Mouse (Mus musculus): ENCODE measurements around the gene Slc25a35. TPM values are rescaled to one million over a fixed set of nuclear protein-coding genes. Genes with fewer than 3 reads are reported as not detected.

Gene Slc25a35
- total and polyA plus RNA-seq, 3 experiments: 4.2 to 21.6 (median 5.3) TPM

DNA sequence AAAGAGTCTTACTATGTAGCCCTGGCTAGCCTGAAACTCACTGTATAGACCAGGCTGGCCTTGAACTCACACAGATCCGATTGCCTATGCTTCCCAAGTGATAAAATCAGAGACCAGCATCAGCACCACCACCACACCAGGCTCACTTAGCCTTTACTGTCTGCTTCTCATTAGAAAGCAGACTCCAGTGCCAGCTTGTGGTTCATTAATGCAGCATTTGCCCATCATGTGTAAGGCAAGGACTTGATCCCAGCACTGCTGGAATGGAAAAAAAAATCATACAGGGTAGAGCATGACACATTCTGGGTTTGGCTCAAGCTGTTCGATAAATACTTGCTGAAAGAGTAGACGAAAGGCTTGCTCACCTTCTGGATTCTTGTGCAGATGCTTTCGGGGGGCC lies 21.9 kb upstream of the Slc25a35 start:
- H3K79me2 ChIP-seq (replicated peaks; ENCODE audit: control insufficient read depth, insufficient read depth, low read length): no peaks in the 10 kb centered on the region
- H3K27ac ChIP-seq: no peak overlapping the region
- H3K9ac ChIP-seq (ENCODE audit: low read depth, low read length): no peak overlapping the region
- no peaks in the 10 kb centered on the region; the same call in 1 of the 2 replicates for H3K27me3 ChIP-seq (ENCODE audit: control insufficient read depth, insufficient read depth, low read length)
- 86% methylated on average over 4 of the region's 4 CpGs for WGBS
- TF ChIP-seq CTCF (IDR thresholded peaks at IDR 0.05) (no peak), EP300 (IDR thresholded peaks at IDR 0.05; ENCODE audit: insufficient read depth, low read depth, low read length) (no peak)
- H3K4me1 ChIP-seq (ENCODE audit: control insufficient read depth, insufficient read depth, low read length): no peaks in the 10 kb centered on the region; the same call in 1 of the 2 replicates
- H3K36me3 ChIP-seq (ENCODE audit: control insufficient read depth, insufficient read depth, low read length): no peaks in the 10 kb centered on the region; the same call in 1 of the 2 replicates
- DNase-seq: no peak
- intact Hi-C loops (cut with DNase I): no loop called here
- H3K4me3 ChIP-seq: no peak overlapping the region

DNA sequence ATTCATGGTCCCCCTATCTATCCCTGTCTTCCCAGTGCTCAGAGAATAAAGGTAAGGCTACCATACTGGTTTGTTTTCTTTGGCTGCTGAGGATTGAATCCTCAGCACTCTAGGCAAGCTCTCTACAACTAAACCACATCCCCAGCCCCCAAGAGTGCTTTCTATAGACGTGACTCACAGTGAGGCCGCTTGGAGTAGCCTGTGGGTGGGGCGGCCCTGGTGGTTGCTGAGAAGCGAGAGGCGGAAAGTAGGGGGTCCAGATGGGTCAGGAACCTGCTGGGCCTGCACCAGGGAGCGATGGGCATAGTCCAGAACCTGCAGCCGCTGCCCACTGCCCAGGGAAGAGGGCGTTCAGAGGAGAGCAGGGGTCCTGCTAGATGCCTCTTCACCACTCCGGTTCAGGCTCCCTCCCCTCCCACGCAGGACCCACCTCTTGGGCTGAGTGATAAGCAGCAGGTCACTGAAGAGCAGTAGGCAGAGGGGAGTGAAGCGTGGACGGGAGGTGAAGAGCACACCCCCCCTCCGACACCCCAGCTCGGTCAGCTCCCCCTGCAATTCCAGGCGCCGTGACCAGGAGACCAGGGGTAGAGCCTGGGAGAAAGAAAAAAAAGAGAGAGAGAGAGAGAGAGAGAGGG lies 21.0 kb upstream of the Slc25a35 start:
- peaks cover under 1% of the 10 kb centered on the region for H3K4me1 ChIP-seq (ENCODE audit: control insufficient read depth, insufficient read depth, low read length)
- intact Hi-C loops (cut with DNase I): no loop called here
- TF ChIP-seq EP300 (IDR thresholded peaks at IDR 0.05; ENCODE audit: insufficient read depth, low read depth, low read length): no peak
- TF ChIP-seq CTCF (IDR thresholded peaks at IDR 0.05): no peak
- no peak for TF ChIP-seq POLR2A (IDR thresholded peaks at IDR 0.05; ENCODE audit: insufficient read depth, low read depth, low read length)
- H3K9ac ChIP-seq (ENCODE audit: low read depth, low read length): no peak overlapping the region
- H3K79me2 ChIP-seq (replicated peaks; ENCODE audit: control insufficient read depth, insufficient read depth, low read length): no peaks in the 10 kb centered on the region
- peaks cover 1% of the 10 kb centered on the region; the same call in 1 of the 2 replicates for H3K36me3 ChIP-seq (ENCODE audit: control insufficient read depth, insufficient read depth, low read length)
- no peak overlapping the region for H3K4me3 ChIP-seq
- WGBS: 49% methylated on average over 16 of the region's 16 CpGs
- H3K27me3 ChIP-seq (ENCODE audit: control insufficient read depth, insufficient read depth, low read length): no peaks in the 10 kb centered on the region; the same call in 1 of the 2 replicates
- no peak for DNase-seq
- no peak overlapping the region for H3K27ac ChIP-seq

DNA sequence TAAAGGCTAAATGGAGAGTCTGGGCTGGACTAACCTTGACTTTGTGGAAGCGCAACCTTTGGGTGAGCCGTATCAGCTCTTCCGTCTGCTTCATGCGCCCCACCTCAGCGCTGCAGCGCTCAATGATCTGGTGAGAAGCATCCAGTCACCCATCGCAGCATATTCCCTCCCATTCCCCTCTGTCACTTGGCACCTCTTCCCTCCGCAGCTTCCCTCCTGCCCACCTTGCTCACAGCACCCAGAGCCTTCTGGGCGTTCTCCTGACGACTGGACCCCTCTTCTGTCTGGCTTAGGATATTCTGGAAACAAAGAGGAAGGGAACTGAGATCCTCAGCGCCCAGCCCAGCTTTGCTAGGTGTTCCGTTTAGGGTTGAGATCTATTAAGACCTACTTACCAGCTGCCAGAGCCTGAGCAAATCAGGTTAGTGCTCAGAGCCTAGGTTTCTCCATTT lies 20.4 kb upstream of the Slc25a35 start:
- no peaks in the 10 kb centered on the region for H3K79me2 ChIP-seq (replicated peaks; ENCODE audit: control insufficient read depth, insufficient read depth, low read length)
- peaks cover 4% of the 10 kb centered on the region for H3K36me3 ChIP-seq (ENCODE audit: control insufficient read depth, insufficient read depth, low read length)
- H3K4me3 ChIP-seq: no peak overlapping the region
- H3K9ac ChIP-seq (ENCODE audit: low read depth, low read length): no peak overlapping the region
- DNase-seq: no peak
- TF ChIP-seq EP300 (IDR thresholded peaks at IDR 0.05; ENCODE audit: insufficient read depth, low read depth, low read length) (no peak), CTCF (IDR thresholded peaks at IDR 0.05) (no peak), POLR2A (IDR thresholded peaks at IDR 0.05; ENCODE audit: insufficient read depth, low read depth, low read length) (no peak)
- 39% methylated on average over 12 of the region's 12 CpGs for WGBS
- no peaks in the 10 kb centered on the region; the same call in 1 of the 2 replicates for H3K27me3 ChIP-seq (ENCODE audit: control insufficient read depth, insufficient read depth, low read length)
- H3K4me1 ChIP-seq (ENCODE audit: control insufficient read depth, insufficient read depth, low read length): peaks cover 3% of the 10 kb centered on the region
- no peak overlapping the region for H3K27ac ChIP-seq
- intact Hi-C loops (cut with DNase I): no loop called here

DNA sequence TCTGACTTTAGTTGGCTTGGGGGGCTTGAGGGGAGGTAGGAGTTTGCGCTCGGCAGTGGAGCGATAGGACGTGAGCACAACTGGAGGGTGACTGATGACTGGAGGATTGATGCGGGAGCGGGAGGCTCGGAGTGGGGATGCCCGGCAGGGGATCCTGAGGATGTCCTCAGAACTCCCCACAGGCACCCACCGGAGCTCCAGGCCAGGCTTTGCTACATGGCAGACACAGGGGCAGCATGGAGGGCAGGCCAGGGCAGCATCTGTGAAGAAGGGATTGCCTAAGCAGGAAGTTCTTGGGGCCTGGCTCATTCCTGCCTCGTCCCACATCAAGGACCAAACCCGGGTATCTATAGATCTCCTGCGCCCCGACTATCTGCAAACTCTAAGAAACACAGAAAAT lies 14.0 kb upstream of the Slc25a35 start:
- 20% methylated on average over 13 of the region's 13 CpGs for WGBS

DNA sequence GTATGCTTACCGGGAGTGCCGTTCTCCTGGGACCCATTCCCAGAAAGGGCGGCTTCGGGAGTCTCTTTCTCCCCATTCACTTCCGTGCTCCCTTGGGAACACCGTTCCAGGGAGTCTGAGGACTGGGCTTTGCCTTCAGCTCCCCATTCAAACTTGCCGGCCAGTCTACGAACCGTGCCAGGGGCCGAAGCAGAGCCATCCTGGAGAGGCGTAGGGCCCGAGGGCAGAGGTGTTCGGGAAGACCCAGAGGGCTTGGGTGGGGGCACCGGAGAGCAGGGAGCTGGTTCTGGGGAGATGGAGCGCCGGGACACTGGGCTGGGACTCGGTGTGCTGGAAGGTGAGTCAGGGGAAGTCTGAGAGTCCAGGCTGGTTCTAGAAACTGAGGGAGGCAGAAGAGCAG lies 13.5 kb upstream of the Slc25a35 start:
- Histone ChIP-seq H3K27me3 (ENCODE audit: control insufficient read depth, insufficient read depth, low read length) (no peaks in the 10 kb centered on the region; the same call in 1 of the 2 replicates), H3K9ac (ENCODE audit: low read depth, low read length) (peak overlapping the region; percentile 67), H3K27ac (peak overlapping the region; percentile 52), H3K79me2 (replicated peaks; ENCODE audit: control insufficient read depth, insufficient read depth, low read length) (no peaks in the 10 kb centered on the region), H3K4me3 (peak overlapping the region; percentile 50), H3K36me3 (ENCODE audit: control insufficient read depth, insufficient read depth, low read length) (peaks cover 7% of the 10 kb centered on the region), H3K4me1 (ENCODE audit: control insufficient read depth, insufficient read depth, low read length) (peaks cover 7% of the 10 kb centered on the region)
- WGBS: 2% methylated on average over 17 of the region's 17 CpGs
- intact Hi-C loops (cut with DNase I): no loop called here
- no peak for DNase-seq
- TF ChIP-seq POLR2A (IDR thresholded peaks at IDR 0.05; ENCODE audit: insufficient read depth, low read depth, low read length) (no peak), CTCF (IDR thresholded peaks at IDR 0.05) (no peak)

More for the DNA sequence above, 14.0 kb upstream of the Slc25a35 start:
- Histone ChIP-seq H3K4me3 (peak overlapping the region; percentile 50), H3K36me3 (ENCODE audit: control insufficient read depth, insufficient read depth, low read length) (peaks cover 7% of the 10 kb centered on the region), H3K27me3 (ENCODE audit: control insufficient read depth, insufficient read depth, low read length) (no peaks in the 10 kb centered on the region; the same call in 1 of the 2 replicates), H3K4me1 (ENCODE audit: control insufficient read depth, insufficient read depth, low read length) (peaks cover 7% of the 10 kb centered on the region), H3K79me2 (replicated peaks; ENCODE audit: control insufficient read depth, insufficient read depth, low read length) (no peaks in the 10 kb centered on the region), H3K27ac (peak overlapping the region; percentile 52), H3K9ac (ENCODE audit: low read depth, low read length) (peak overlapping the region; percentile 58)
- TF ChIP-seq POLR2A (IDR thresholded peaks at IDR 0.05; ENCODE audit: insufficient read depth, low read depth, low read length) (no peak), CTCF (IDR thresholded peaks at IDR 0.05) (no peak), EP300 (IDR thresholded peaks at IDR 0.05; ENCODE audit: insufficient read depth, low read depth, low read length) (no peak)
- intact Hi-C loops (cut with DNase I): no loop called here
- no peak for DNase-seq

DNA sequence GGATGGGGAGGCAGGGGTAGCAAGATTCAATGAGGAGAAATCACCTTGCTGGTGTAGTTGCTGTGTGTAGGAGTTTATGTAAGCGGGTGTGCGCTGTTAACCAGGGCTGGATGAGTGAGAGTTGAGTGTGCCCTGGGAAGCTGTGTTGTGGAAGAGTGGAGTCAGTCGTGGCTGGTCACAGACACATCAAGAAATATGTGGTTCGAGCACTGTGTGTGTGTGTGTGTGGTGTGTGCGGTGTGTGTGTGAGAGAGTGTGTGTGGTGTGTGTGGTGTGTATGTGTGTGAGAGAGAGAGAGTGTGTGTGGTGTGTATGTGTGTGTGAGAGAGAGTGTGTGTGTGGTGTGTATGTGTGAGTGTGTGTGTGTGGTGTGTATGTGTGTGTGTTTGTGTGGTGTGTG lies 12.5 kb upstream of the Slc25a35 start:
- H3K9ac ChIP-seq (ENCODE audit: low read depth, low read length): peak overlapping the region; percentile 65
- DNase-seq: no peak
- TF ChIP-seq CTCF (IDR thresholded peaks at IDR 0.05) (no peak), EP300 (IDR thresholded peaks at IDR 0.05; ENCODE audit: insufficient read depth, low read depth, low read length) (no peak), POLR2A (IDR thresholded peaks at IDR 0.05; ENCODE audit: insufficient read depth, low read depth, low read length) (no peak)
- peak overlapping the region; percentile 50; the same call in 1 of the 2 replicates for H3K4me3 ChIP-seq
- 45% methylated on average over 5 of the region's 5 CpGs for WGBS
- no peaks in the 10 kb centered on the region for H3K79me2 ChIP-seq (replicated peaks; ENCODE audit: control insufficient read depth, insufficient read depth, low read length)
- H3K4me1 ChIP-seq (ENCODE audit: control insufficient read depth, insufficient read depth, low read length): peaks cover 7% of the 10 kb centered on the region
- no peaks in the 10 kb centered on the region; the same call in 1 of the 2 replicates for H3K27me3 ChIP-seq (ENCODE audit: control insufficient read depth, insufficient read depth, low read length)
- intact Hi-C loops (cut with DNase I): loop anchor here (5.0 kb wide), 1 partner anchor 142 kb away; the partner anchor contains the start of gene Per1
- H3K27ac ChIP-seq: peak overlapping the region; percentile 33; the same call in 1 of the 2 replicates
- peaks cover 7% of the 10 kb centered on the region for H3K36me3 ChIP-seq (ENCODE audit: control insufficient read depth, insufficient read depth, low read length)

Measured in heart, adult 2 months (tissue).